Mouse (Mus musculus) c-Kit-positive CD71-positive TER-119-positive erythroid progenitor cells, embryonic 14.5 days (primary cell): Measurements from ENCODE around the gene Shank1.

Experiments
- DNase-seq: peaks from one replicate; pipeline ENCODE4 v3.0.0-alpha.2; 2013; ENCODE audit warnings: low spot score

Shank1 gene

DNA sequence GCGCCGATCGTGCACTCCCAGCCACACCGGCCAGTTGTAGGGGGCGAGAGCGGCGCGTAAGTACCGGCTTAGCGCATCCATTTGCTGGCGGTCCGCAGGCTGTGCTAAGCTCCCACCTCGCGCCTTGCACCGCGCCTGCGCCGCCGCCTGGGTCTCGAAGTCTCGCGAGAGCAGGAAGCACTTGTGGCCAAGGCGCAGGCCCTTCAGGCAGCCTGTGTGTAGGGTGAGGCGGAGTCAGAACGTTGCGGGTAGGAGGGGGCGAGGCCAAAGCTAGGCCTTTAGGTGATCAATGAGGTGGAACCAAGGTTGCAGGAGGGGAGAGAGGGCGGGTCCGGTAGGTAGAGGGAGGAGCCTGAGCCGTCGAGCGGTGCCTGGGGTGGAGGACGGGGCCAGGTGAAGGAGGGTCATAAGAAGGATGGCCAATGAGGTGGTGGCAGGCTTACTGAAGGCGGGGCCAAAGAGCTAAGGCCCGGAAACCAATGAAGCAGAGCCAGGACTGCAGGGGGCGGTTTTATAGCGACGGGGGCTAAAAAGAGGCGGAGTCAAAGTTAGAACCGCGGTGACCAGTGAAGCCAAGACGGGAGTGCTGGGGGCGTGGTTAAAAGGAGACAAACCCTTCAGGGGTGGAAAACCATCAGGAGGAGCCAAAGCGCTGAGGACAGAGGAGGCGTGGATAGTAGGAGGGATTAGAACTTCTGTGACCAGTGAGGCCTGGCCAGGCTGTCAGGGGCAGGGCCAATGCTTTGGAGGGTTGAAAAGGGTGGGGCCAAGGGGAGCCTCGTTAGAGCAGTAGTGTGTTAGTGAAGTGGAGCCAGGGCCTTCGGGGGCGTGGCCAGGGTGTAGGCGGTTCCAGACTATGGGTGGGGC is 5.0 kb upstream of the Shank1 start:
- peak; percentile 84 for DNase-seq

DNA sequence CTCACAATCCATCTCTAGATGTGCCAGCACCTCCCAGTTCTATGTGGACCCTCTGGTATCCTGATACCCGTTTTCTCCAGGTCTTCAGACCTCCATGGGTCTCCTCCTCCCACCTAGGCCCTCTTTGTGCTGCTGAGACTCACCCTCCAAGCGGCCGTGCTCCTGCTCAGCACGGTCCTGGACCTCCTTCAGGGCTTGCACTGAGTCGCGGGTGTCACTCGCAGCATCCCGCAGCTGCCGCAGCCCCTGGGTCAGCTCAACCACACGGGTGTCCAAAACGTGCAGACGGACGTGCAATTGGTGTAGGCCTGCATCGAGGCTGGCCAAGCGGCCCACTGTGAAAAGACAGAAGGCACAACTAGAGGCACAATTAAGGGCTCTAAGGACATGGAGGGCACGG is 4.4 kb upstream of the Shank1 start:
- DNase-seq = peak; percentile 7

DNA sequence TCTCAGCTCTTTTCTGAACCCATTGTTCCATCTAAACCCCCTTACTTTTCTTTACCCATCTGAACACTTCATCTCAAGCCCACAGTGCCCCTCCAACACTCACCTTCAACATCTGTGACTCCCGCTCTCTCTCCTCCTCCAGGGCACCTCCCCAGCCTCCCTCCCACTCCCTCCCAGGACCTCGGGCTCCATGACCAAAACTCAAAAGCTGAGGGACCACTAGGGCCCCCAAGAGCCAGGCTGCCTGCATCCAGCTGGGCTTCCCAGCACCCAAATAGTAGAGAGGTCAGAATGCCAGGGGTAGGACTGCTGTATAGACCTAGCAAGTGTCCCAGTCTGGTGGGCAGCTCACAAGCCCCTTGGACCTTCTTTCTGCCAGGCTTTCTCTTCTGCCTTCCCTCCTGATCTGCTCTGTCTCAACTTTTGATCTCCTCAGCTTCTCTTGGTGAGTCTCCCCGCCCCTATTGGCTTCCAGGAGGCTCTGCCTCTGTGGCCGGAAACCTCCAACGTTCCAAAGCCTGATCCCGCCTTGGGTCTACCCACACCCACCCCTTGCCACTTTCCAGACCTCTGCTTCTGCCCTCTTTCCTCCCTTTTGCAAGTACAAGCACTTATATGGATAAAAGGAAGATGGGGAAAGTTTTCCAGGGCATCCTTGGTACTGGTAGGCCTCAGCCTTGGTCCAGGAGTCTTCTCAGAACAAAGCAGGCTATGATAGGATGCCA is 3.4 kb upstream of the Shank1 start, which contains the start of gene Clec11a:
Gene Clec11a (minus strand): TSS at position 387 of the 725 bp plus-strand sequence.
- DNase-seq = no peak

DNA sequence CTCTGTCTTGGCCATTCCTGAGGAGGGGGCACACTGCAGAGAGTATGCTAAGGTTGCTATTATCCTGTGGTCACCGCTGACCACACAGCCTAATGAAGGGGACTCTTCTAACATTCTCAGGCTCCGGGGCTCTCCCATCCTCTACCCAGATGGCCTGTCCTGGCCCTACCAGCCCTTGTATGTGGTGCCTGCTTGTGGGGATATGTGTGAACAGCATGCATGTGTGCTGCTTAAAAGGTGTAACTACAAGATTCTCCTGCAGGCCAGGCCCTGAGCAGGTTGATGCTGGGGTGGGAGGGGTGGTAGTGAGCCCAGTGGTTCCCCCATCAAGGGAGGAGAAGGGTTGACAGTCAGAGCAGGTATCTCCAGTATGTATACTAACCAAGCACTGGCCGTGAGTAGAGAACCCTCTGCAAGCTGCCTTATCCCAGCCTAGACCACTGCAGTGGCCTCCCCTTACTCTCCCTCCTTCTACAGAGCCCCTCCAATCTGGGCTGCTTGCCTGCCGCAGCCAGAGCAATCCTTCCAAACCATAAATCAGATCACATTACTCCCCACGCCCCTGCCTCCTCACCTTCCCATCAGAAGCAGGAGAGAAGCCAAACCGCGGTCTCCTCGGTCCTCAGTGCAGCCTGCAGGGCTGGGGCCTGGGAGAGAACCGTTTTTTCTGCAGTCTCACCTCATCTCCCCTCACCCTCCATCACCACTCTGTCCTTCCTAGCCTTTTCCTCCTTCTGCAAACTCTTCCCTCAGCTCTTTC is 2.6 kb upstream of the Shank1 start:
- no peak for DNase-seq

DNA sequence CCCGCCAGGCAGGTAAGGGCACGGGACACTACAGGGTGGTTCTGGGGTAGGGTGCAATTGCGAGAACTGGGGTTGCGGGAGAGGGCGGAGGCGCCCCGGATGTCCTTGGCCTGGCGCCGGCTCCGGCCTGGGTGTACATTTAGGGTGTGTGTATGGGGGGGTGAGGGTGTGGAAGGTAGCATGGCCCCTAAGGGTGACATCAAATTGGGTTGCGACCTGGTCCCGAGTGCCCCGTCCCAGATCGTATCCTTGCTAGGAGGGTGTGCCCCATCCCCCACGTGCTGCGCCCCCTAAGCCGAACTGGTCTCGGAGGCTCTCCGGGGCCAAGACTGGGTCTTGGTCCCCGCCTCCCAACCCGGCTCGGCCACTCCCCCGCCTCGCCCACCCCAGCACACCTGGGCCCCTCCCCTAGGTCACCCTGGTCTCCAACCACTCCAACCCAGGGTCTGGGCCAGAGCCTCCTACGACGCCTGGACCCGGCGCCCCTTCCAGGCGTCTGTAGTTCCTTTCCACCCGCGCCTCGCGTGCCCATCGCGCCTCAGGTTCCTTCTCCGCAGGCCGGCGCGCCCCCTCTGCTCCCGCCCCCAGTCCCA is 328 bp downstream of the Shank1 start:
- no peak for DNase-seq

DNA sequence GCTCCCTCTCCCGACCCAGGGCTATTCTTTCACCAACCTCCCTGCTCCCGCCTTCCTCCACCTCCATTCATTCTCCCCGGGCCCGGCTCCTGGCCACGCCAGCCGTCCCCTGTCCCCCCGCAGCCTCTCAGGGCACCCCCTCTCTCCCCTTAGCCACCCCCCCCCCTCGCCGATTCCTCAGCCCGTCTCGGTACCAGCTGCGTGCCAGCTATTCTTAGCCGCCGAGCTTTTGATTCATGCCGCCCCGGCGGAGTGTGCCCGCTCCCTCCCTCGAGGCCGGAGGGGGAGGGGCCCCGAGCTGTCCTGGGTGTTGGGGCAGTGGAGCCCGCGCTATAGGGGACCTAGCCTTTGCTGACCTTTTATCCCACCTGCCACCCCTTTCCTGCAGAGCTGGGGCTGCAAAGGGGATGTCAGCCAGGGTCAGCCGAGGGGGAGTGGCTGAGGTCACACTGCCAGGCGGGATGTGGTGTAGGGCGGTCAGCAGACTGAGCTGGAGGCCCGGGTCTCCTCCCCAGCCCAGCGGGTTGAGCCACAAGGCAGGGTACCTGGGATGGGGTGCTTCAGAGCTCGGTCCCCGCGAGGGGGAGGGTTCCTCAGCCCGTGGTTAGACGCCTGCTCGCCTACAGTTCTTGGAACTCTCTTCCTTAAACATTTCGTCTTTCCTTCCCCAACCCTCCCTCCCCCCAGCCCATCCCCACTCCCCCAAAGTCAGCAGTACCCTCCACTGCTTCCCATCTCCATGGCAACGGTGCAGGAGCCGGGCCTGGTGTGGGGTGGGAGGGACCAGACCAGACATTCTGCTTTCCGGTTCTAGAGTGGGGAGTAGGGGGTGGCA is 1.0 kb downstream of the Shank1 start:
- DNase-seq = no peak

DNA sequence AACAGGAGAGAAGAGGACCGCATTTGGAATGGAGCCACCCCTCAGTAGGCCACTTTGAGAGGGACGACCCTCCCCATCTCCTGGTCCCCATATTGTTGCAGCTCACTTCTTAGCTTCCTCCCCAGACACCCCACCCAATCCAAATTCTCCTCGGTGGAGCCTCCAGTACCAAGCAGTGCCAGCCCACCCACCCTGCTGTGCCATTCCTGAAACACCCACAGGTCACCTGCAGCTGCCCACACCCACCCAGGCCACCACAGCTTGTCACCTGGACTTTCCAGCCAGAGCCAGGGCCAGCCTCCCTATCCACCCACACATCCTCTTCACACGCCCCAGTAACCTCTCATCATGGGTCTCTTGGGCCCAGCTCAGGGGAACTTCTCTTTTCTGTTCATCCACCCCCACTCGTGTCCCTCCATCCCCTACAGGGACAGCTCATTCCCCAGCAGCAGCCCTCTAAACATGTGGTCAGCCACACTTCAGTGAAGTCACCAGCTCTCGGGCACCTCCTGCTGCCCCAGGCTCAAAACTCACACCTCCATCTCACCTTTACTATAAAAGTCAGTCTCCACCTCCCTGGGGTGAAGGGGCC is 1.8 kb downstream of the Shank1 start:
- DNase-seq = no peak

DNA sequence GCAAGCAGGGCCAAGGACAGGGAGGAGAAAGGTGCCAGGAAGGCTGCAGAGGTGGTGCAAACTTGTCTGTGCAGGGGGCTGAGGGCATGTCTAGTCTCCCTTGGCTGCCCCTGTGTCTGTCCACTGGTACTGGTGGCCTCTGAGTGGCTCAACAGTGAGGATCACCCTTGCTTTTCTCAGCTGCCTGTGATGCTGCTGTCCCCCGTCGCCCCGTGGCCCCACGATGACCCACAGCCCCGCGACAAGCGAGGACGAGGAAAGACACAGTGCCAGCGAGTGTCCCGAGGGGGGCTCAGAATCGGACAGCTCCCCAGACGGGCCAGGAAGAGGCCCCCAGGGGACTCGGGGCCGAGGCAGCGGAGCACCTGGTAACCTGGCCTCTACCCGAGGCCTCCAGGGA is 2.4 kb downstream of the Shank1 start:
- no peak for DNase-seq

DNA sequence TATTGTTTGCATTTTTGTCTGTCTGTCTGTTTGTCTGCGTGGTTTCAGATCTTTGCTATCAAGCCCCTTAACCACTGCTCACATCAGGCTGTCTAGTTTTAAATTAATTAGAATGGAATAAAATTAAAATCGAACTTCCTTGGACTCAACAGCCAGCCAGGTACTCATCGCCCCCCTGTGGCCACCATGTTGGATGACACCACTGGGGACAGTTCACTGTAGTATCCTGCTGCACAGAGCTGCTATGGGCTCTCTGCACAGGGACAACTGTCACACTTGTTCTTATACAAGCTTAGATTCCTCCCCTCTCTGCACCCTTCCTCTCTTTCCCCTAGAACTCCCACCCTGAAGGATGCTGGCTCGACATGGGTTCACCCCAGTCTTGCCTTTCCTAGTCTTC is 7.9 kb downstream of the Shank1 start:
- no peak for DNase-seq

DNA sequence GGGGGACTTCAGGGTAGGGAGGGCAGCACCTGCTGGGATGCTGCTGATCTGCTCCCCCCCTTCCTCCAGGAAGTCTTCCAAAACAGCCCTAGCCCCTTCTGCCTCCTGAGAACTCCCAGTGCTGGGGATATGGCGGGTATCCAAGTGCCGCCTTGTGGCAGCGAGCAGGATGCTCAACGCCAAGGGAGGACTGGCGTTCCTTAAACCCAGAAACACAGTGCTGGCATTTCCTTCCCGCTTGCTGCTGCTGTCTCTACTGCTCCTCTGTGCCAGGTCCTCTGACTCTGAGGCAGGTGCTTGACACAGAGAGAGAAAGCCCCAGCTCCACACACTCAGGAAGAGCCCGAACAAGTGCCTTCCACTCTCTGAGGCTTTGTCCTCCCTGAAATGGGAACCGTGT is 10.8 kb downstream of the Shank1 start:
- DNase-seq = no peak

DNA sequence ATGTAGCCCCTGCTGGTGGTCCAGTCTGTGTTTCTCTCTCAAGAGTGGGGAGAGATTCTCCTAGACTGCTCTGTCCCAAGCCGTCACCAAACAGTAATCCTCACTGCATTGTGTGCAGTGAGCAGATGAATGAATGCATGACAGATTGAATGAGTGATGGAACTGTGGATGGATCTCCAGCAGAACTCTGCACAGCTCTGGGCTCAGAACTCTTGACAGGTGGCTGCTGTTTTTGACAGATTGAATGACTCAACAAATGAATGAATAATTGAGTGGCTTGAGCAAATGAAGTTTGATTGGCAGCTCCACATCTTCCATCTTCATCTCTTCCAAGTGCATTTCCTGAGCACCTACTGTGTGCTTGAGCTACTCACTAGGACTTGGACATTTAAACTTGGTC is 12.2 kb downstream of the Shank1 start:
- no peak for DNase-seq

DNA sequence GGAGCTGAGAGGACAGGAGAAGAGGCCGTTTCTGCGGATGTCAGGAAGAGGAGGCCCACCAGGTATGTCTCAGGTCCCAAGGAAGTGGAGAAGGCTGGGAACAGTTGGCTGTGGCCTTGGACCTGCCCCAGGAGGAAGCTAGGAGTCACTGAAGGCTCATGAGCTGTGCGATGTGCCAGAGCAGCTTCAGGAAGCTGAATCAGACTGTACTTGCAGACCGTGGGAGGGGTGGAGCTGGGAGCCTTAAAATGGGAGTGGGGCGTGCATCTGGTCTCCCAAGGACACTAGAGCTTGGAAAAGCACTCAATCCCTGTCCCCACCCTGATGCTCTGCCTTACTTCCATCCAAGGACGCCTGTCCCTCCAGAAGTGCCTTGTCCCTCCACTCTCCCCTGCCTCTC is 16.6 kb downstream of the Shank1 start:
- no peak for DNase-seq

DNA sequence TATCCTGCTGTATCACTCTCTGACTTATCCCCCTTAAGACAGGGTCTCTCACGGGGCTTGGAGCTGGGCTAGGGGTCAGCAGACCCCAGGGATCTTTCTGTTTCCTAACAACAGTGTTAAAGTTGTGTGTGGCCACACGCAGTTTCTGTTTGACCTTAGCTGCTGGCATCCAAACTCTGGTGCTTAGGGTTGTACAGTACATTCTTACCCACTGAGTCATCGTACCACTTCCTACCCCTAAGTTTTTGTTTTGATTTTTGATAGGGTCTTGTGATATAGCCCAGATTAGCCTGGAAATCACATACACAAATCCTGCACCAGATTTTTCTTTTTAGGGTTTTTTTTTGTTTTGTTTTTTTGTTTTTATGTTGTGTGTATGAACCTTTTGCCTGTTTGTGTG is 22.3 kb downstream of the Shank1 start:
- no peak for DNase-seq

DNA sequence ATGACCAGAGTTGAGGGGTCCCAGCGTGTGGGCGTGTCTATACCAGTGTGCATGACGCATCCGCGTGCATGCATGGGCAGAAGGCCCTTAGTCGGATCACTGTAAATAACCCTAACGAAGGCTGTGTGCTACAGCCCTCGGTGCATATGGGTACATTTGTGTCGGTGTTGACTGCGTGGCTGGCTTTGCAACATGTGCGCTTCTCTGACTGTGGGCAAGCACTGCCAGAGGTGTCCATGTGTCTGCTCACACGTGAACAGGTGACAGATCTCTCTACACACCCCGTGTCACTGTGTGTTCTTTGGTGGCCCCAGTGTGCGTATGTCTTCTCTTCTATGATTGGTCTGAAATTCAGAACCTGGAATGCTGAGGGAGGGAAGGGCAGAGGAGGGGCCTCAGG is 24.1 kb downstream of the Shank1 start:
- DNase-seq = no peak

DNA sequence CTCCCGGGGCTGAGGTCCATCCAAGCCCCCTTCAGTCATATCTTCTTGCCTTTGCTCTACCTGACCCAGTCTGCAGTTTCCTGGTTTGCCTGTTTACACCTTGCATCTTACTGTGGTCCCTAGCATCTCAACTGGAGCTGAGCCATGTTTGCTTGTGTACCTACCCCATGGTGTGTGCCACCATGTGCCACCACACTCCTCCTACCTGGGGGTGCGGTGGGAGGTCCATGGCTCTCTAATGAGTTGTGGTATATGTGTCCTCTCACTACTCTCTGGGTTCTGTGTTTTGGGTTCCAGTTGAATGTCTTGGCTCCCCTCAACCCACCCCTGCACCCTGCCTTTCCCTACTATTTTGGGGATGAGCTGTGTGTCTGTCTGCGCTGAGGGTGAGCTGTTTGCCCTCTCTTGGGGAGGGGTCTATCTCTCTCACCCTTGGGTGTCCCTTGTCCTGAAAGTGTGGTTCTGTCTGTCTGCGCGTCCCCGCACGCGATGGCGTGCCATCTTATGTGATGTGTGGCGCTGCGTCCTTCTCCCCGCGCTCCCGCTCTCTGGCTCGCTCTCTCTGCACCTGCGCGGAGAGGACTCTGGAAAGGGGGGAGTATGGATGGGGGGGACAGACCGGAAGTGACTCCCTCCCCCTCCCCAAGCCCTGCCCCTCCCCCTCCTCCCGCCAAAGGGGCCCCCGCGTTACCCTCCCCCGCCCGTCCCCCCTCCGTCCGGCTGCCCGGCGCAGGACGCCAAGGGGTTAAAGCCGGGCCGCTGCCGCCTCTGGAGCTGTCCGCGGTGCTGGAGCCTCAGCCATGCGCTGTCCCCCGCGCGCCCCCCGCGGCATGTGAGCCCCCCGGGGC is 25.2 kb downstream of the Shank1 start:
- no peak for DNase-seq

DNA sequence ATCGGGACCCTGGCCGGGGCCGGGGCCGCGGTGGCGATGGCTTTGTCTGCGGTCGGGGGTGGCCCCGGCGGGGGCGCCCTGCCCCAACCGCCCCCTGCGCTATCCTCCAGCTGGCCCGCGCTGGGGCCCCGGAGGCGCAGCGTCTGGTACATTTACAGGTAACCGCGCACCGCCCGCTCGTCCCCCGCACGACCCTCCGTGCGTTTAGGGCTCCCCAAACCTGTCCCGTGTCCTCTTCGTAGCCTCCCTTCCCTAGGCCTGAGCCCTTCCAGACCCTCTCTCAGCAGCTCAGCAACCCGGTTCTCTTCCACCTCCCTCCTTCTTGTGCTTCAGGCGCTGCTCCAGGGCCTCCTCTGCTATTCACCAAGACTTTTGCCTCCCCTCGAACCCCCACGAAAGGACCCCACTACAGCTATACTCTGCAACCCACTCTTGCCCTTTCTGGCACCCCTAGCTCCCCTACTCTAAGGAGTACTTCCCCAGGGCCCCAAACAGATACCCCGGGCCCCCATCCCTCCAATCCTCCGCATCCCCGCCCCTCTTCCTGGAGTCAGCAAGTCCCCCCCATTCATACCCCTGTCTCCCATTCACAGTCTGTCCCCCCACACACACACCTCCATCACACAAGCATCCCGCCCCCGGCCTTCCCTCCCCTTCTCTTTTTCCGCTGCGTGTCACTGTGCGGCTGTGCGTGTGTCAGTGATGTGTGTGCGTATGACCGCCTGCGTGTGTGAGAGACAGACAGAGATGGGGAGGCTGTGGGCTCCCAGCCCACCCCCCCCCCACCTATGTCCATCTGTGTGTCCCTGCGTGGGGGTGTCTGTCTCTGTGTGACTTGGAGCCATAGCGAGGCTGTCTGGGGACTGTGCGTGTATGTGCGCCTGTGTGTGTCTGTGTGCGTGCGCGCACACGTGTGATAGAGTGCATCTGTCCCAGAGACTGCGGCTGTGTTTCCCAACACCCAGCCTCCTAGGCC is 26.3 kb downstream of the Shank1 start:
- DNase-seq = no peak

DNA sequence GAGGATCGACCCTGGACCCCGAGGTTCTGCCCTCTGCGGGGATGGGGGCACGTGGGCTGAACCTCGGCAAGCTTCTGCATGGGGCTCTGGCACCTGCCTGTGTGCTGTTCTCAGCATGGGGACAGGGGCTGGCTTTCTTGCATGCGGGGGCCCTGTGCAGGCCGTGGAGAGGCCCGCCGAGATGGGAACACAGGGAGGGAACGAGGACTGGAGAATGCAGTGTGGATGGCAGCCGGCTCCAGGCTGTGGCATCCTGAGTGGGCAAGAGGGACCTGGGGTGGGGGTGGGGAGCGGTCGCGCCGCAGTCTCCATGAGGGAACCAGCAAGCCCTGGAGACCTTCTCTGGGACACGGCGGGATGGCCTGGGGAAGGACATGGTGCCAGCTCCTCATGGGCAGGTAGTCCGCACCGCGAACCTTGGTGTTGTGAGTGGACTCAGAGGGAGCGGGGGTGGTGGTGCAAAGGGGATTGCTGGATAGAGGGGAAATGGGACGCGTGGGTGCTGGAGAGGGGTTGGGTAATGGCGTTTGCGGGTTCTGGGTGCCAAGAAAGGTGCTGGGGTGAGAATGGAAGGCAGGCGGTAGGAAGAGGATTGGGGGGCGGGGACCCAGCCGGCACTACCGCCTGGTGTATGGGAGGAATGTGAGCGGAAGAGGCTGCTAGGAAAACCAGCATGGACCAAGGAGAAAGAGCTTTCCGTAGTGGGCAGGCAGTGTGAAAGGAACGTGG is 27.2 kb downstream of the Shank1 start:
- DNase-seq = no peak

DNA sequence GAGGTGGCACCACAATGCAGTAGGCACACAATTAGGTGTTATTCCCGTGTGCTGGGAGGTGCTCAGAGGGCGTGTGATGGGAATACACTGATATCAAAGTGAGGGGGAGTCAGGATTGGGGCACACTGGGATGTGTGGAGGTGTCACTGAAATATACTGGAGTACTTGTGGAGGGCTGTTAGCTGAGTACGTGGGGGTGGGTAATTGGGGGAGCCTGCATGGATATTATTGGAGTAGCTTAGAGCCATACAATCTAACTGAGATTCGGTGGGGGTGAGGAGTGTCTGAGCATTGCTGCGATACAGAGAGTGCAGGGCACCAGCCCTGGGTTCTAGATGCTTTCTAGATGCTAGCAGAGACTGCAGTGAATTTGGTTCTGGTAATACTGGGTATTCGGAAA is 30.2 kb downstream of the Shank1 start:
- DNase-seq = no peak
